Mouse (Mus musculus): ENCODE data around the gene Slc35f1.

DNA sequence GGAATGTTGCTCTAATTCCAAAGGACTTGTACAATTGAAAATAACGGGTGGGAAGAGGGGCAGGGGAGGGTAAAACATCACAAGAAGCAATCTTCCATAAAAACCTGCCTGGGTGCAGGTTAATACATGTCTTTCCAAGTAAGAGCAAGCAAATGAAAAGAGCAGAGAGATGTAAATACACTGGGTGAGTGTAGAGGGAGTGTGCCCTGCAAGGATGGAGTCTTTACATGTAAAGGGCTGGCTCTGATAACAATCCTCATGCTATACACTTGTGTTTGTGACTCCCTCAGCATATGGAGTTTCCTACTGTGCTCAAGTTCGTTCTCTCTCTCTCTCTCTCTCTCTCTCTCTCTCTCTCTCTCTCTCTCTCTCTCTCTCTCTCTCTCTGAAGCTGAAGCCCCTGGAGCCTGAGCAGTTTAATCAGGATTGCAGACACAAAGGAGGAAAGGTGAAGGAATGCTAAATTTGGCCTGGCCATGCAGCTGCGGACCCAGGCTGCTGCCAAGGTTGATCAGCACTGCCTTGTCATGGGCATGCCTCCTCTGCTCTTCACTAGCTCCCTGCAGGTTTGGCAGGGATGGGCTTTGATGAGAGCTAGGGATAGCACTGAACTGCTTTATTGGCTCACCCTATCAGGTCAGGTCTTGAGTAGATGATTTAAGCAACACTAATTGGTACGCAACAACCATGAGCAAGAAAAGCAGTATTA is 187.9 kb downstream of the Slc35f1 start:
- TF ChIP-seq CTCF (IDR thresholded peaks at IDR 0.05; ENCODE audit: low read depth) (no peak), EP300 (IDR thresholded peaks at IDR 0.05; ENCODE audit: low read depth) (no peak)

Data from liver, postnatal 0 days (tissue).